Mouse (Mus musculus) MEL (cell line): ENCODE results near the gene Scn11a. TPM values are rescaled to one million over a fixed set of nuclear protein-coding genes. Genes with fewer than 3 reads are reported as not detected.

ENCODE experiments used
- DNase-seq: peaks from one replicate; pipeline ENCODE4 v3.0.0; 2011; ENCODE audit warnings: low read depth, low spot score
- H3K27ac ChIP-seq: 2 replicates; pipeline ENCODE4 v1.5.1; 2012; ENCODE audit warnings: low read depth, mild to moderate bottlenecking, control low read depth, low read length, moderate library complexity; ENCODE audit not compliant: control insufficient read depth
- H3K27me3 ChIP-seq, 2 experiments: fragments of 150-350 bp in 1 of 2; sonication (generic) in 1 of 2; 2 replicates each; pipeline ENCODE4 v1.6.1; 2012; ENCODE audit warnings: low read length in 2 of 2, mild to moderate bottlenecking in 2 of 2, improper control_type of control experiment in 1 of 2, moderate library complexity in 1 of 2; ENCODE audit not compliant: insufficient read depth in 2 of 2, control insufficient read depth in 1 of 2
- H3K36me3 ChIP-seq, 2 experiments: 2 replicates each; pipeline ENCODE4 v1.6.1; 2012 to 2014; ENCODE audit warnings: low read length in 2 of 2, improper control_type of control experiment in 1 of 2, inconsistent platforms in 1 of 2, mild to moderate bottlenecking in 1 of 2; ENCODE audit not compliant: insufficient read depth in 2 of 2, control insufficient read depth in 1 of 2
- H3K4me1 ChIP-seq, 2 experiments: fragments of 150-350 bp in 1 of 2; sonication (generic) in 1 of 2; 2 replicates each; pipeline ENCODE4 v1.6.1; 2012; ENCODE audit warnings: low read length in 2 of 2, improper control_type of control experiment in 1 of 2, mild to moderate bottlenecking in 1 of 2; ENCODE audit not compliant: insufficient read depth in 2 of 2, control insufficient read depth in 1 of 2
- H3K4me3 ChIP-seq, 2 experiments: fragments of 150-350 bp in 1 of 2; sonication (generic) in 1 of 2; 2 replicates each; pipeline ENCODE4 v1.5.1; 2012; ENCODE audit warnings: low read depth in 2 of 2, low read length in 2 of 2, mild to moderate bottlenecking in 2 of 2, moderate library complexity in 2 of 2, control low read depth in 1 of 2, improper control_type of control experiment in 1 of 2; ENCODE audit not compliant: control insufficient read depth in 1 of 2, insufficient read depth in 1 of 2
- H3K79me2 ChIP-seq: 2 replicates; pipeline ENCODE4 v1.6.1; 2012; ENCODE audit warnings: mild to moderate bottlenecking, low read length, moderate library complexity; ENCODE audit not compliant: control insufficient read depth, poor library complexity, insufficient read depth
- H3K9ac ChIP-seq: 2 replicates; pipeline ENCODE4 v1.6.1; 2012; ENCODE audit warnings: low read depth, mild to moderate bottlenecking, control low read depth, low read length, moderate library complexity; ENCODE audit not compliant: control insufficient read depth, poor library complexity, severe bottlenecking
- H3K9me3 ChIP-seq: fragments of 150-350 bp; sonication (generic); replicated peaks from 2 replicates; pipeline ENCODE4 v1.6.1; 2012; ENCODE audit warnings: mild to moderate bottlenecking, low read length, improper control_type of control experiment, moderate library complexity; ENCODE audit not compliant: insufficient read depth
- CHD1 ChIP-seq: IDR thresholded peaks from 2 replicates; pipeline ENCODE4 v1.6.1; 2012; ENCODE audit warnings: low read depth, mild to moderate bottlenecking, inconsistent platforms, low read length, improper control_type of control experiment
- CTCF ChIP-seq, 3 experiments: IDR thresholded peaks in 2 of 3; conservative IDR thresholded peaks in 1 of 3; 2 replicates each; pipeline ENCODE4 v1.5.1; 2011 to 2012; ENCODE audit warnings: low read length in 3 of 3, low read depth in 2 of 3, mild to moderate bottlenecking in 2 of 3, improper control_type of control experiment in 1 of 3, inconsistent platforms in 1 of 3, mixed read lengths in 1 of 3, moderate library complexity in 1 of 3; ENCODE audit not compliant: control insufficient read depth in 1 of 3, insufficient read depth in 1 of 3, poor library complexity in 1 of 3, severe bottlenecking in 1 of 3
- E2F4 ChIP-seq: IDR thresholded peaks from 2 replicates; pipeline ENCODE4 v1.6.1; 2011; ENCODE audit warnings: low read depth, low read length, improper control_type of control experiment, borderline replicate concordance
- ELF1 ChIP-seq: IDR thresholded peaks from 2 replicates; pipeline ENCODE4 v1.6.1; 2014; ENCODE audit warnings: low read depth, mild to moderate bottlenecking, inconsistent platforms, low read length, improper control_type of control experiment, moderate library complexity
- ETS1 ChIP-seq: IDR thresholded peaks from 2 replicates; pipeline ENCODE4 v1.6.1; 2012; ENCODE audit warnings: low read depth, mild to moderate bottlenecking, inconsistent platforms, low read length, improper control_type of control experiment, moderate library complexity
- GABPA ChIP-seq: IDR thresholded peaks from 2 replicates; pipeline ENCODE4 v1.6.1; 2012; ENCODE audit warnings: low read depth, mild to moderate bottlenecking, inconsistent platforms, low read length, improper control_type of control experiment, moderate library complexity
- MEF2A ChIP-seq: IDR thresholded peaks from 2 replicates; pipeline ENCODE4 v1.6.1; 2014; ENCODE audit warnings: low read depth, mild to moderate bottlenecking, inconsistent platforms, low read length, improper control_type of control experiment; ENCODE audit not compliant: poor library complexity, insufficient replicate concordance, severe bottlenecking; ENCODE audit errors: extremely low read depth
- MYB ChIP-seq: IDR thresholded peaks from 2 replicates; pipeline ENCODE4 v1.6.1; 2011; ENCODE audit warnings: mild to moderate bottlenecking, low read depth, low read length, improper control_type of control experiment
- MYC ChIP-seq: IDR thresholded peaks from 2 replicates; pipeline ENCODE4 v1.6.1; 2011; ENCODE audit warnings: low read depth, mild to moderate bottlenecking, low read length, improper control_type of control experiment, moderate library complexity
- POLR2A ChIP-seq, 2 experiments: IDR thresholded peaks; 2 replicates each; pipeline ENCODE4 v1.6.1; 2011 to 2012; ENCODE audit warnings: low read length in 2 of 2, mild to moderate bottlenecking in 2 of 2, control low read depth in 1 of 2, improper control_type of control experiment in 1 of 2, low read depth in 1 of 2, moderate library complexity in 1 of 2; ENCODE audit not compliant: control insufficient read depth in 1 of 2, insufficient read depth in 1 of 2, poor library complexity in 1 of 2
- POLR2AphosphoS2 ChIP-seq: IDR thresholded peaks from 2 replicates; pipeline ENCODE4 v1.6.1; 2011; ENCODE audit warnings: low read length, improper control_type of control experiment
- POLR2AphosphoS5 ChIP-seq: IDR thresholded peaks from 2 replicates; pipeline ENCODE4 v1.6.1; 2012; ENCODE audit warnings: low read depth, borderline replicate concordance, mild to moderate bottlenecking, inconsistent platforms, low read length, moderate library complexity, mixed read lengths
- RCOR1 ChIP-seq: IDR thresholded peaks from 2 replicates; pipeline ENCODE4 v1.6.1; 2012; ENCODE audit warnings: low read depth, mild to moderate bottlenecking, inconsistent platforms, low read length, improper control_type of control experiment
- TAL1 ChIP-seq: IDR thresholded peaks from 2 replicates; pipeline ENCODE4 v1.6.1; 2012; ENCODE audit warnings: mild to moderate bottlenecking, inconsistent platforms, low read length, moderate library complexity, mixed read lengths
- TBP ChIP-seq: IDR thresholded peaks from 2 replicates; pipeline ENCODE4 v1.8.0; 2011; ENCODE audit warnings: low read depth, low read length, improper control_type of control experiment
- USF2 ChIP-seq, 2 experiments: IDR thresholded peaks; 2 replicates each; pipeline ENCODE4 v1.6.1; 2011 to 2012; ENCODE audit warnings: improper control_type of control experiment in 2 of 2, low read length in 2 of 2, borderline replicate concordance in 1 of 2, inconsistent platforms in 1 of 2, low read depth in 1 of 2, mild to moderate bottlenecking in 1 of 2; ENCODE audit not compliant: insufficient read depth in 1 of 2
- ZC3H11A ChIP-seq: IDR thresholded peaks from 2 replicates; pipeline ENCODE4 v1.6.1; 2012; ENCODE audit warnings: low read depth, mild to moderate bottlenecking, inconsistent platforms, low read length, improper control_type of control experiment
- ZKSCAN1 ChIP-seq: IDR thresholded peaks from 2 replicates; pipeline ENCODE4 v1.6.1; 2012; ENCODE audit warnings: low read depth, mild to moderate bottlenecking, inconsistent platforms, low read length, improper control_type of control experiment, moderate library complexity
- ZNF384 ChIP-seq: IDR thresholded peaks from 2 replicates; pipeline ENCODE4 v1.6.1; 2012; ENCODE audit warnings: low read depth, mild to moderate bottlenecking, inconsistent platforms, low read length, improper control_type of control experiment
- polyA plus RNA-seq, 2 experiments: library from polyadenylated mRNA; stranded (reverse) in 1 of 2; unstranded in 1 of 2; fragments of >175 nt in 1 of 2; fragments of >200 nt in 1 of 2; gene quantifications; 2 replicates each; pipeline versions ENCODE4 v1.2.1 to v1.2.4; 2012; ENCODE audit warnings: low replicate concordance in 2 of 2, low read depth in 1 of 2; ENCODE audit not compliant: insufficient read length in 2 of 2, insufficient read depth in 1 of 2, missing spikeins in 1 of 2
- total RNA-seq: library from RNA; depleted of rRNA; stranded (reverse); fragments of 300-350 nt; gene quantifications from 2 replicates; pipeline ENCODE4 v1.2.3, GENCODE M21; 2012

The Scn11a gene
- total and polyA plus RNA-seq, 3 experiments, result 0.04 to 0.15 TPM; not detected in 1

DNA sequence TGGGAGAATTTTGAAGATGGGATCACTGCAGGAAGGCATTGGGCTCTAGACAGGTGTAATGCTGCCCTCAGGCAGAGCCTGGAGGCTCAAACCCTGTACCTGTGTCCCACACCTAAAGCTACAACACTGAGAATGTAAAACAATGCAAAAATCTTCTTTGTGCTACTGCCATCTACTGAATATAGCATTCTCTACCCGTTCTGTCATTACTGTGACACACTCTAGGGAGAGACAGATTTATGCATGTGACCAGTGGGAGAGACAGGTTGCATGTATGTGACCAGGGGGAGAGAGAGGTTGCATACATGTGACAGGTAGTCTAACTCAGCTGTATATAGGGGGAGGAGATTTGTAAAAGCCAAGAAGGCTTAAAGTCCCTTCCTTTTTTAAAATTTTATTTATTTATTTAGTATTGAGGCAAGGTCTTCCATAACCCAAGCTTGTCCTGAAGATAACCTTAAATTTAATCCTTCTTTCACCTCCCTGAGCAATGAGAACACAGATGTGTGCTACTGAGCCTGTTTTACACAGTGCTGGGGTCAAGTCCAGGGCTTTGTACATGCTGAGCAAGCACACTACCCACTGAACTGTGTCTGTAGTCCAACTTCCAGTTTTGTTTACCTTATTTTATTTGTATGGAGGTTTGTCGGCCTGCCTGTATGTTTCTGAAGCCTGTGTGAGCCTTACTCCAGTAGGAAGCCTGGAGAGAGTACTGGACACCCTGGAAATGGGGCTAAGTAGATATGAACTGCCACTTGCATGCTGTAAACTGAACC lies 28.0 kb upstream of the Scn11a start:
- no peaks in the 10 kb centered on the region for H3K9me3 ChIP-seq
- no peaks in the 10 kb centered on the region for H3K79me2 ChIP-seq
- TF ChIP-seq CTCF (IDR thresholded peaks at IDR 0.05 in 2 of 3, conservative IDR thresholded peaks at IDR 0.05 in 1 of 3; ENCODE audit: control insufficient read depth in 1 of 3, insufficient read depth in 1 of 3, low read depth in 2 of 3, low read length in 3 of 3, poor library complexity in 1 of 3, severe bottlenecking in 1 of 3) (no peak), E2F4 (no peak), TAL1 (no peak), MYC (no peak), ZKSCAN1 (no peak), ZNF384 (no peak), MYB (no peak), POLR2A (IDR thresholded peaks at IDR 0.05; ENCODE audit: control insufficient read depth in 1 of 2, insufficient read depth in 1 of 2, low read depth in 1 of 2, low read length in 2 of 2, poor library complexity in 1 of 2) (no peak), MEF2A (no peak), POLR2AphosphoS2 (no peak), CHD1 (no peak), ZC3H11A (no peak), TBP (no peak), USF2 (IDR thresholded peaks at IDR 0.05; ENCODE audit: borderline replicate concordance in 1 of 2, insufficient read depth in 1 of 2, low read depth in 1 of 2, low read length in 2 of 2) (no peak), ETS1 (no peak), POLR2AphosphoS5 (no peak), ELF1 (no peak), RCOR1 (no peak), GABPA (no peak)
- H3K4me3 ChIP-seq, result no peak overlapping the region
- no peak overlapping the region for H3K9ac ChIP-seq
- H3K27me3 ChIP-seq, result no peaks in the 10 kb centered on the region
- no peaks in the 10 kb centered on the region for H3K4me1 ChIP-seq
- no peaks in the 10 kb centered on the region for H3K36me3 ChIP-seq
- no peak for DNase-seq
- H3K27ac ChIP-seq, result no peak overlapping the region
